Mouse (Mus musculus) urinary bladder, postnatal 36 days (tissue): ENCODE measurements at regions not wholly inside any gene's neighbourhood (a gene's known extent, or its start where the extent isn't known, plus 50 kb on each side); places are given as distances from the start of the nearest gene placed in this dataset.
"Not testable (repeated sequence)": the region's sequence is repeated elsewhere in the genome, so short reads cannot be mapped to it uniquely, and the experiment has no call there.

ENCODE experiments used
- DNase-seq, 2 experiments: peaks; one replicate each; pipeline ENCODE4 v3.0.0; 2022; ENCODE audit warnings: low spot score in 2 of 2, mixed read lengths in 1 of 2

- no peak for DNase-seq
These were observed 147.5 kb upstream of the Sfswap start for GRCm38 (mm10) chr5:129353549-129353948.

DNA sequence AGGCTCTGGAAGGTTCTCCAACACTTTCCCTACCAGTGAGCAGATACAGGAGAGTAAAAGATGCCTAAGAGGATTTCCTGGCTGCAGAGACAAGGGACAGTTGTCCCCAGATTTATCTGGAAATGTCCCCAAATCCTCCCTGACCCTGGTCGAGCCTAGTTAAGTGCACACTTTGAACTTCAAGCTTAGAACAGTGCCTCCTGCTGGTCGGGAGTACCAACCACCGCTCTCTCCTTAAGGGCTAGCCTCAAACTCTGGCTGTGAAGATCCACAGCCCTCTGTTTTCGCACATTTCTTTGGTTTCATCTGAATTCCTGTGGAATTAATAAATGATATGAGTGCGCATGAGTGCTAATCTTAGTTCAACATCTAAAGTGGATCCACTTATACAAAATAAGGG lies 146.1 kb upstream of the Sfswap start:
- DNase-seq = no peak

DNA sequence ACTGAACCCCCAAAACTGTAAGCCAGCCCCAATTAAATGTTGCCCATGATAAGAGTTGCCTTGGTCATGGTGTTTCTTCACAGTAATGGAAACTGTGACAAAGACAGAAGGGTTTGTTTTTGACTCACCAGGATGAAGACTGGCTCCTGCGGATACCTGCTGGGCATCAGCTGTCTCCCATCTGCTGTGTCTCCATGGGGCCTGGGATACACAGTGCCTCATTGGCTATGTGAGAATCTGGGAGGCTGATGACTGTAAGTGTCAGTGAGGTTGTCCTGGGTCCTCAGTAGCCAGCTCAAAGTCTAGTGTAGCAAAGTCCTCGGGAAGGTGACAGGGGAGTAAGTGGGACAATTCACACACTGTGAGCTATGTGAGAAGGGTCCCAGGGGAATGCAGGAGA lies 139.5 kb upstream of the Sfswap start:
- no peak for DNase-seq

GRCm38 (mm10) chr5:129363189-129363588 lies 137.8 kb upstream of the Sfswap start:
- no peak for DNase-seq

- DNase-seq = no peak
These were observed 136.0 kb upstream of the Sfswap start for GRCm38 (mm10) chr5:129365026-129365425.

DNA sequence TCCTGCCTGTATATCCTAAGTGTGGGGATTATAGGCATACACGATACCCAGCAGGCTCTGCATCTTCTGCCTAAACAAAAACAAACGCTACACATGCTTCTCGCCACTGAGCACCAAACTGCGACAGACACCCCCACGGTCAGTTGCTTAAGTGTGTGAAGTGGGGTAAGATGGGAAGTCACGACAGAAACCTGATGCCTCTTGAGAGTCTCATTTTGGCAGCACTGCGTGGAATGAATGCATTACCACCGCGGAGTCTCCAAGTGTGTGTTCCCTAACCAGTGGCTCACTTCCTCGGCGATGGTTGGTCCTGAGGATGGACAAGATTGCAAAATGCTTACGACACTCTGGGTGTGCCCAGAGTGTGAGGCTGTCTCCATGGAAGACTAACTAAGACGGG lies 133.8 kb upstream of the Sfswap start:
- no peak for DNase-seq

GRCm38 (mm10) chr5:129380861-129381260 lies 120.2 kb upstream of the Sfswap start:
- DNase-seq = no peak

GRCm38 (mm10) chr5:129384976-129385375 lies 116.0 kb upstream of the Sfswap start:
- no peak for DNase-seq

DNA sequence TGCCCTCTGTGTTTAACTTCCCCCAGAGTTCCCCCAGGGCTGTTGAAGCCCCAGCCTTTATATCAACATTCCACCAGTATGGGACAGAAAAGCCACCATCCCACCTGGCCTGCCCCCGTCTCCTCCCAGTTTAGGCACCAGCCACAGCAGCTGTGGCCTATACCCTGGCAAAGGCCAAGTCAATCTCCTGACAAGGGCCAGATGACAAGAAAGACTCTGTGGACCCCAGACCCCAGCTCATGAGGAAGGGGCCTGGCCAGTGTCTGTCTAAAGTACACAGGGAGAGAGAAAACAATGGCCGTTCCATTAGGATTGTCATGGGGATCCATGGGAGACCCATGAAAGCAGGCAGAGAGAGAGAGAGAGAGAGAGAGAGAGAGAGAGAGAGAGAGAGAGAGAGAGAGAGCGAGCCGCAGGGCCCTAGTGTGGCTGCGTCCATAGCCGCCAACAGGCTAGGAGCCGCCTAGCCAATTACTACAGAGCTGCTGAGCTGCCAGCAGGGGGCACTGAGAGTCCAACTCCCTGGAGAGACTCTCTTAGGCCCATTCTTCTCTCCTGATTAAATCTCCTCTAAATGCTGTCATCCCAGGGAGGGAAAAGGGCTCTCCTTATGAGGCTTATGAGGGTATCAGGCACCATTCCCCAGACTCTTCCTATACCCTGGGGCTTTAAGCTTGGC lies 114.9 kb upstream of the Sfswap start:
- not testable (repeated sequence) for DNase-seq

GRCm38 (mm10) chr5:129386671-129387070 lies 114.3 kb upstream of the Sfswap start:
- DNase-seq = not testable (repeated sequence)

- DNase-seq = no peak
These were observed 113.7 kb upstream of the Sfswap start for GRCm38 (mm10) chr5:129387301-129387700.

DNA sequence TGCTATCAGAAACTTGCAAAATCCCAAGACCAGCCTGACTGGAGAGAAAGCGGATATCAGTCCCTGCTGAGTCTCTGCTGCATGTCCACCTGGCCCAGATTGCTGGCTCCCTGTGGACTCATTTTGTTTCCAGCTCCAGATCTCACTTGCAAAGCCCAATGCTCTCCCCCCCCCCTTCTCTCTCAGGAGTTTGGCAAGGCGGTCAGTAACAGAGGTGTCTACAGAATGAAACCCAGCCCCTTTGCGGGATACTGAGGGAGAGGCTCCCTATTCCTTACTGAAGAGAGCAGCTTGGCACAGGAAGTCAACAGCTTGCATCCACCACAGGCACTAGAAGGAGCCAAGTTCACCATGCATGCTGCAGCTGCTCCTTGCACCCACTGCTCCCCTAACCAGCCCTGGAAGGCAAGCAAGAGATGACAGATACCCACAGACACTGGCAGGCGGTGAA lies 110.1 kb upstream of the Sfswap start:
- no peak for DNase-seq

DNA sequence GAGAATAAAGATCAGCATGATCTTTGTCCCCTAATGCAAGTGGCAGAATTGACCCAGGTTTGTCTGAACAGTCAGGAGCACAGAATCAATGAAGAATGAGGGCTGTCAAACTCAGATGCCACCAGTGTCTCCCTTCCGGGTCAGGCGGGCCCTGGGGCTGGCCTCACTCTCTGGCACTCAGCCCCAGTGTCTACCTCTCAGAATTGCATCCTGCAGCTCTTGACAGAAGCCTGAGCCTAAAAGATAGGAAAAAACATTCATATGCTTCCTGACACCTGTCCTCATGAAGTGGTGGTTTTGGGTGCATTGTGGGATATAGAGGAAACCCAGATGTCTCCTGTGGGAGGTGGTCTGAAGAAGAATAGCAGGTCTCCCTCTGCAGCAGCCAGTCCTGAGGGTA lies 107.9 kb upstream of the Sfswap start:
- no peak for DNase-seq

DNA sequence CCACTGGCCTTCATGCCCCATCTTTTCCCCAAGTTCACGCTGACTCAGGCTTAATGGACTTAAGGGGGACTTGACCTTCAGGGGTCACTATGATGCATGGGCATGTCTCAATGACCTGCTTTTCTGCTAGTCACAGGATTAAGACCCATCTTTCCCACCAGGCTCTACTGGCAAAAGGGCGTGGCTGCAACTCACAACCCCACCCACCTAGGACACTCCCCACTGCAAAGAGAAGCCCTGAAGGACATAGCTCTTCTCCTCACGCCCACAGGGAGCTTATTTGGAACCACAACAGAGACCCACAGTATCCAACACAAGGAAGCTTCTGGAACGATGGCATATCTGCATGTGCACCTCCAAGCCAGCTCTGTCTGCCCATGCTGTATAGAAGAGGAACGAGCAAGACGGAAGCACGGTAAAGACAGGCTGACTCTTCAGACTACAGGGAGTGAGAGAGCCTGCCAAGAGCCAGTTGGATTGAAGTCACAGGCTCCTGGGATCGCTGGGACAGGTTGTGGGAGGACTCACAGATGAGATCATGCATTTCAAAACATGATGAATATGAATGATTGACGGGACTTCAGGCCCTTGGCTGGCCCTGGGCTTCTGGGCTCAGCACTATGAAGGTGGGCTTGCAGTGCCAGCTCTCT lies 107.3 kb upstream of the Sfswap start:
- no peak for DNase-seq

DNA sequence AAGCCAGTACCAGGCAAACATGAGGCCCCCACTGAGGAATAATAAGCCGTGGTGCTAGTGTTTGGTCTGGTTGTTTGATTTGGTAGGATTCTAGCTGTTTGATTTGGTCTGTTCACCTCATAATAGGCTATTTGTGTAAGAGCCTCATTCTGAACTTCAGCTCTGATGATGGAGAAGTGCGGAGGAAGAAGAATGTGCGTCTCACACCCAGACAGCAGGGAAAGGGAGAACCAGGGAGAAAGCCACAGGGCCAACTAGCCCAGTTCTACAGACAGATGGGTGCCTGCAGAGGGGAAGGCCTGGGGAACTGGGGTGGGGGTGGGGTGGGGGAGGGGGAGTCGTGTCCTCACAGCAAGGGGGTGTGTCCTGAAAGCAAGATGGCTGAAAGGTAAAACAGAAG lies 106.6 kb upstream of the Sfswap start:
- DNase-seq = no peak

- no peak for DNase-seq
These were observed 103.7 kb upstream of the Sfswap start for GRCm38 (mm10) chr5:129397311-129397710.

DNA sequence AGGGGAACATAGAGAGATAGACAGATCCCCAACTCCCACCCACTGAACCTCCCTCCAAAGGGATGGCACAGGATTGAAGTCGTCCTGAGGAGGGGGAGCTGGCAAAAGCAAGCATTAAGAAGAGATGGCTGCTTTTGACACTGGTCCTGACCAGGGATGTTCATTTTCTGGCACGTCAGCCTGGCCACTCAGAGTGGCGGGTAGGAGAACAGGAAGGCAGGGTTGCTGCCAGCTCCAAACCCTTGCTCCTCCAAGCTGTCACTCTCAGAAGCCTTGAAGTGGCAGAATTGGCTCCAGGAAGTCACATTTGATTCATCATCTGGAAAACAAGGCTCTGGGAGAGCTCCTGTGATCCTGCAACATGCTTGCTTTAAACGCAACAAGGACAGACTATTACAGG lies 94.8 kb upstream of the Sfswap start:
- no peak for DNase-seq

DNA sequence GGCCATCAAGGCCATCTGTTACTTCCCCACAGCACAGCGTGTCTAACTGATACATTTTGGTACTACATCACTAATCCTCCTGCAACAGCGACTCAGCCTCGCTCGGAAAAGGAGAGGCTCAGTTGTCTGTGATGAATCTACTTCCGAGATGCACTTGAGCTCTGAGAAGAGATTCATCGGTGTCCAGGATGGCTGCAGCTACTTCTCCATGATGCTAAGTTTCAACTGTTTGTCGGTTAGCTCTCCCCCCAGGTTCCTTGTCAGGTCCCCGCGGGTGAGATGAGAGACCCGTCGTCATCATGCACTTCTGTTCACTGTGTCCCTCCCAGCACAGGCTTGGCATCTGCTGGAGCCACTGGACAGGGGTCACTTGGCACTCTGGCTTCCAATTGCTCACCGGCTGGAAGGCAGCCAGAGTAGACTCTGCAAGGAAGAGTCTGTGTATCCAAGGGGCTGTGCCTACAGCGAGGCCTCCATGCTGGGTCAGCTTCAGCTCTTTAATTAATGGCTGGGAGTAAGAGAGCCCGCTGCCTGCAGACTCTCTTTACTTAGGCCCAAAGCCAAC lies 91.5 kb upstream of the Sfswap start:
- no peak for DNase-seq

GRCm38 (mm10) chr5:129412161-129412560 lies 88.9 kb upstream of the Sfswap start:
- DNase-seq = no peak

DNA sequence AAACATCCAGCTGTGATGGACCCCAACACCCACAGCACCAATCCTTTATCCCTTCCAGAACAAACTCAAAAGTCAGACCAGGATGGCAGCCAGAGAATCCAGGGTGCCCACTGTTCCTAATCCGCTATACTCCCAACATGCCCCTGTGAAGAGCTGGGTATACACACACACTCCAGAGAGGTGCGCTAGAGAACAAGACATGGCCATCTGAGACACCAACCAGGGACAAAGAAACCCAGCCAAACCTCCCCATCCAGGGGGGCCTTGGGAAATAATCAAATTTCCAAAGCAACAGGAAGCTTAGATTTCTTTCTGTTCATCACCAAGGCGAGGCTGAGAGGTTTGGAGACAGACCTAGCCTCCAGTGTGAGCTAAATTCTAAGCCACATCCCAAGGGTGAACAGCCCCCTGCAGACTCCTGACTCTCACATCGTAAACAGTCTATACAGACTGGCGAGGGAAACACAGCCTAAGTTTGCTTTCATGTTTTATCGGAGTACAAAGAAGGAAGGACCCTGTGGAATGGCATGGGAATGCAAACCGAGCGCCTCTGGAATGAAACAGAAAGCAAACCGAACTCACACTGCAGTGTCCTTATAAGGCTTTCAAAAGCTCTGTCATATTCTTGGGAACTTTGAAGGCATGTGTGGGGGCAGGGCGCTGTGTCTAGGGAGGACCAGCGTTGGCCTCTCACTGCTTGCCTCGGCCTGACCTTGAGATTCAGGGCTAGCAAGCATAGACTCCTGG lies 85.9 kb upstream of the Sfswap start:
- peak in 1 of 2 experiments; percentile 25 for DNase-seq

- no peak for DNase-seq
These were observed 84.6 kb upstream of the Sfswap start for GRCm38 (mm10) chr5:129416425-129416824.

- DNase-seq = no peak
These were observed 83.5 kb upstream of the Sfswap start for GRCm38 (mm10) chr5:129417516-129417915.

DNA sequence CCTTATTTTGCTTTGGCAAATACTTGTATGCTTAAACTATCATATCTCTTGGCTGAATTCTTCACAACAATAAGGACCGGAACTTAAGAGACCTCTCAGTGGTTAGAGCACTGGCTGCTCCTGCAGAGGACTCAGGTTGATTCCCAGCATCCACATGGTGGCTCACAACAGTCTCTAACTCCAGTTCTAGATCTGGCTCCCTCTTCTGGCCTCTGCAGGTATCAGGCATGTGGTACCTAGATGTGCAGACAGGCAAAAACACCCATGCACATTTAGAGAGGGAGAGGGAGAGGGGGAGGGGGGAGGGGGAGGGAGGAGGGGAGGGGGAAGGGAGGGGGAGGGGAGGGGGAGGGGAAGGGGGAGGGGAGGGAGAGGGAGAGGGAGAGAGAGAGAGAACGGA lies 80.0 kb upstream of the Sfswap start:
- no peak for DNase-seq
